Mouse (Mus musculus): Measurements from ENCODE around the gene Dvl1. TPM values are rescaled to one million over a fixed set of nuclear protein-coding genes. Genes with fewer than 3 reads are reported as not detected.

Dvl1 gene
- total RNA-seq, 2 experiments from 2014 or later: 104 to 106 TPM

GRCm38 (mm10) chr4:155869317-155870033 lies 22.3 kb downstream of the Dvl1 start, which contains the start of the genes Cptp and Ints11:
Gene Cptp (minus strand): TSS chr4:155869440.
Gene Ints11 (plus strand): TSS chr4:155869546.
- peak; percentile 96 for DNase-seq (ENCODE audit: low spot score)

DNA sequence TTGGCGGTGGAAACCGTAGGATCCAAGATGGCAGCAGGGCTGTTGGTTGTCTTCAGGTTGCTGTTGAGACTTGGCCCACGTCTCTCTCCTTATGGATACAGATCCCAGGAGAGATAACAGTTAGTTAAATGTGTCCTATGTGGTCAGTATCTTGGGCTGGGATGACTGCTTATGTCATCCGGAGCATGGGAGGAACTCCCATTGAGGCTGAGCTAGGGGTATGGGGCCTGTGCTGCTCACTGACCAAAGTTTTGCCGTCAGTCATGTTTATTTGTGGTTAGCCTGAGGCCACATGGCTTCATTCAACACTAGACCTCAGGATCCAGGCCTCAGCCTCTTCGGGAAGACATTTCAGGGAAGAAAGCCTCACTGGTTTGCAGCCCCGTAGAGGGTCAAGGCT lies 24.2 kb downstream of the Dvl1 start:
- DNase-seq (ENCODE audit: low spot score): no peak

- no peak for DNase-seq (ENCODE audit: low spot score)
These were observed 36.4 kb downstream of the Dvl1 start for GRCm38 (mm10) chr4:155883587-155883986.

- no peak for DNase-seq (ENCODE audit: low spot score)
These were observed 39.1 kb downstream of the Dvl1 start for GRCm38 (mm10) chr4:155886330-155886729.

- DNase-seq (ENCODE audit: low spot score): no peak
These were observed 40.5 kb downstream of the Dvl1 start for GRCm38 (mm10) chr4:155887674-155888073.

- DNase-seq (ENCODE audit: low spot score): no peak
These were observed 41.0 kb downstream of the Dvl1 start for GRCm38 (mm10) chr4:155888181-155888580.

DNA sequence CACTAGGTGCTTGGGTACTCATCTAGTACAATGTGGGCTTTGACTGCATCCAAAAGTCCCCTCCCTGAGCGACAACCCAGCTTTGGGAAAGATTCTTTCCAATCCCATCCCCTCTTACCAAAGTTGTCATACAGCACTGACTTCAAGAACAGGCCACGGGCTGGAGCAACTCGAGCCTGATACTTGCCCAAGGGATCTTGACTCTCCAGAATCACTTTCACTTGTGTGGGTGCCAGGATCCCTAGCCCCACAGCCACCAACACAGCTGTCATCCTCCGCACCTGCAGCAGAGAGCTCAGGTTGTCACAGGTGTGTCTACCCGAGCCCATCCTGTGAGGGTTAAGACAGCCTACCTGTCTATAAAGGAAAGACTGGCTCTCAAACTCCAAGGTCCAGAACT lies 42.1 kb downstream of the Dvl1 start:
- no peak for DNase-seq (ENCODE audit: low spot score)

GRCm38 (mm10) chr4:155891011-155891471 lies 43.8 kb downstream of the Dvl1 start:
- DNase-seq (ENCODE audit: low spot score): no peak

- peak; percentile 96 for DNase-seq (ENCODE audit: low spot score)
These were observed 44.4 kb downstream of the Dvl1 start, which contains the start of the genes Pusl1 and Acap3 for GRCm38 (mm10) chr4:155891551-155892001. Gene Pusl1 (minus strand): TSS chr4:155891781. Gene Acap3 (plus strand): TSS chr4:155891822.

GRCm38 (mm10) chr4:155892017-155892416 lies 44.8 kb downstream of the Dvl1 start:
- DNase-seq (ENCODE audit: low spot score): peak; percentile 84

DNA sequence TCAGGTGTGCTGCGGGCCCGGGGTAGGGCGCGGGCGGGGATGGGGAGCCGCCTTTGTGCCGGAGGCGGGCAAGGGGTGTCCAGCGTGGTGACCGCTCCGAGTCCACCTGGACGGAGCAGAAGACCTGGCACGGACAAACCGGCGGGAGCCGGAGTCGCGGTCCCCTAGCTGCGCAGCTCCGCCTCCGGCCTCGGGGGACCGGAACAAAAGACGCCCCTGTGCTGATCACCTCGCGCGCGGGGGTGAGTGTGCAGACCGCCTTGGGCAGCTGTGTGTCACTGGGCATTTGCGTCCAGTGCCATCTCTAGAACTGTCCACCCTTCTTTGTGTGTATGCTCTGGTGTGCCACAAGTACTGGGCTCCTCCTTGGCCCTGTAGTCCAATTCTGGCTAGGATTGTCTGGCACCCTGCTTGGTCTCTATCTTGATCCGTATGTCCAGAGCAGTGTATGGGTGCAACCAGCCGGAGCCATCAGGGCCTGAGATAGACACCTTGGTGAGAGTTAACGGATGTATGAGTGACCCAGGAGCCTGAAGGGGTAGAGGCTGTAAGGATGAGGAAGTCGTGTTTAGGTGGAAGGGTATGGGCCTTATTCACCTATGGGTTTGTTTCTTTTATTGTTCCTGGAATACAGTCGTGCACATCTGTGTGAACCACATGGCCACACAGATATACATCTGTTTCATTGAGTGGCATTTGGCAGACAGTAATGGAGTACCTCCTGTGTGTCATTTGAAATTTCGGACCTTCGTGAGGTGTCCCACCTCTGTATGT lies 45.4 kb downstream of the Dvl1 start:
- DNase-seq (ENCODE audit: low spot score): no peak

DNA sequence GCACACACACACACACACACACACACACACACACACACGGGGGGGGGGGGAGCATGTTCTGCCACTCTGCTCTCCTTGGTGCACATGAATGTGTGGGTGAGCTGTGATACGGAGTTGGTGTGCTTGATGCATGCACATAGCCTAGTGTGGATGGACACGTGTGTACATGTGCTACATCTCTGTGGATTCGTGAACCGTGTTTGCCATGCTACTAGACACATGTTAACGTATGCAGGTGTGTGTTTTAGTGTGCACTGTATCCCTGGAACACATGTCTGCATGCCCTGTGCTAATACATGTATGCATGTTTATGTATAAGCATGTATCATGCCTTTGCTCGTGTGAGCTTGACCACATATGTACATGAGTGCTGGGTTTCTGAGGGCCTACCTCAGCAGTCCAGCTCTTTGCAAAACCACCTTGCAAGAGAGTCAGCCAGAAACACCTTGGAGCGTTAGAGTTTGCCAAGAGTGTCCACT lies 46.0 kb downstream of the Dvl1 start:
- DNase-seq (ENCODE audit: low spot score): no peak

DNA sequence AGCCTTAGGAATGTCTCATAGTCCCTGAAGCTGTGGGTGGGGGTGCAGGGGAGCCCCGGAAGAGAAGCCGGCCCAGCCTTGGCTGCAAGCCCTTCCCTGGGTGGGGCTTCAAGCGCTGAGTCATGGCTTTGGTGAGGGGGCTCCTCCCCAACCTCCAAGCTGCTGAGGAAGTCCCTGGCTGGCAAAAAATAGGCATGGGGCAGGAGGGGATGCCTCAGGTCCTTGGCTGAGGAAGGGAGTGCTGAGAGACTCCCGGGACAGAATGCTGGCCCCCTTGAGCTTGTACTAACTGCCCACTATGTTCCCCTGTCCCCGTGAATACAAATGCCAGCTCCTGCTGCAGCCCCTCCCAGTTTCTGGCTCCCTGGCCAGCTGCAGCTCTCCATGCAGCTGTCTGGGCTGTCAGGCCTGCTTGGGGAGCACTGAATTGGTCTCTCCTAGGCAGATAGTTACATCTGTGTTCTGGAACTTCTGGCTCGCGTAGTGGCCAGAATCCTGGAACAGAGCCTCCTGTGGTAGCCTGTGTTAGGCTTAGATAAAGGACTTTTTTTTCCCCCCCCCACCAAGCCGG lies 47.2 kb downstream of the Dvl1 start:
- DNase-seq (ENCODE audit: low spot score): peak; percentile 88

DNA sequence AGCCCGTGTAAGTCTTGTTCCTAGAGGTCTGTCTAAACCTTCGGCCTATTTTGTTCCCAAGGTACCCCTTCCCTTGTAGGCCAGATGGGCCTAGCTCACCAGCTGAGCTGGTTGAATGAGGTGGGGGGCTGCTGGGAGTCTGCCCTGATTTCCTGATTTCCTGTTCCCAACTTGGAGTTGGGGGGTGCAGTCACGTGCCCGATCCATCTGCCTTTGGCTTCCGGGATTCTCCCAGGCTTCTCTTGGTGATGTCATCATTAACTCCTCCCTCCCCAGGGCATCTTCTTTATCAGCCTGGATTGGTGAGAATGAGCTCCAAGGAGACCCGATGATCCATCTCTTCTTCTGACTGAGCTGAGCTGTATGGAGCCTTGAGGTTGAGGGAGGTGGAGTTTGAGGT lies 48.0 kb downstream of the Dvl1 start:
- peak; percentile 68 for DNase-seq (ENCODE audit: low spot score)

GRCm38 (mm10) chr4:155895826-155896225 lies 48.6 kb downstream of the Dvl1 start:
- no peak for DNase-seq (ENCODE audit: low spot score)

- DNase-seq (ENCODE audit: low spot score): no peak
These were observed 49.3 kb downstream of the Dvl1 start for GRCm38 (mm10) chr4:155896461-155896860.

- DNase-seq (ENCODE audit: low spot score): no peak
These were observed 51.1 kb downstream of the Dvl1 start for GRCm38 (mm10) chr4:155898318-155898717.

GRCm38 (mm10) chr4:155899355-155899754 lies 52.2 kb downstream of the Dvl1 start:
- DNase-seq (ENCODE audit: low spot score): no peak

GRCm38 (mm10) chr4:155901205-155901604 lies 54.0 kb downstream of the Dvl1 start:
- no peak for DNase-seq (ENCODE audit: low spot score)

GRCm38 (mm10) chr4:155903246-155903645 lies 56.0 kb downstream of the Dvl1 start:
- DNase-seq (ENCODE audit: low spot score): no peak

DNA sequence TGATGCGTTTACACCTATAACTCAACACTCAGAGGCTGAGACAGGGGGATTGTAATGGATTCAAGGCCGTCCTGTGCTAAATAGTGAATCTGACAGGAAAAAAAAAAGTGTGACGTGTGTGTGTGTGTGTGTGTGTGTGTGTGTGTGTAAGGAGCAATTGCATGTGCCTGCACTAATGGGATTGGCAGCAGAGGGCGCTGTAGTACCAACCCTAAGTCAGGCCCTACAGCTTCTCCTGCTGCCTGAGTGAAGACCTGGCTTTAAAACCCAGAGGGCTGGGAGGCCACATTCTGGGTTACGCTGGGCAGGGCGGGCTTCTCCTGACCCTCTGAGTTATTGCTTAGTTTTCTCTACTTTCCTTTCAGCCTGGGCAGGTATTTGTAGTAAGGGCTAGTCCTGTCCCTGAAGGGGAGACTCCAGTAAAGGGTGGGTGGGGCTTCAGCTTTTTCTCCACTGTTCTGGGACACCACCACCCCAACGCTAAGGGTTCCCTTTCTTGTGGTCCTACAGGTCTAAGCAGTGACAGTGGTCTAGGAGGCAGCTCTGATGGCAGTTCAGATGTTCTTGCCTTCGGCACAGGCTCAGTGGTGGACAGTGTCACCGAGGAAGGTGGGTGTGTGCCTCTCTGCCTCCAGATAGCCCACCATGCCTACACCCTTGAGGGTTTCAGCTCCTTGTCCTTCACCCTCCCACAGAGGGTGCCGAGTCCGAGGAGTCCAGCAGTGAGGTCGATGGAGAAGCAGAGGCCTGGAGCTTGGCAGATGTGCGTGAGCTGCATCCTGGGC lies 57.3 kb downstream of the Dvl1 start:
- DNase-seq (ENCODE audit: low spot score): no peak
